Mouse (Mus musculus) erythroblast, adult 5-6 weeks (primary cell): Measurements from ENCODE around the gene Rbfox1. TPM values are rescaled to one million over a fixed set of nuclear protein-coding genes. Genes with fewer than 3 reads are reported as not detected.

Experiments
- ATAC-seq: replicated peaks from 2 replicates; pipeline ENCODE4 v1.8.0; 2016; ENCODE audit warnings: moderate number of reproducible peaks, mild to moderate bottlenecking, moderate TSS enrichment, inconsistent platforms; ENCODE audit not compliant: poor library complexity, low FRiP score, severe bottlenecking
- total RNA-seq, 2 experiments: library from RNA; stranded (forward) in 1 of 2; stranded (reverse) in 1 of 2; fragments of 150-400 nt in 1 of 2; fragments of 200-764, 138-1000 nt in 1 of 2; gene quantifications; 2 replicates each; pipeline versions ENCODE4 v1.2.3 to v1.2.4; 2015 to 2017; ENCODE audit warnings: low replicate concordance in 2 of 2

Rbfox1 gene
- total RNA-seq, 2 experiments from 2014 or later: not detected

DNA sequence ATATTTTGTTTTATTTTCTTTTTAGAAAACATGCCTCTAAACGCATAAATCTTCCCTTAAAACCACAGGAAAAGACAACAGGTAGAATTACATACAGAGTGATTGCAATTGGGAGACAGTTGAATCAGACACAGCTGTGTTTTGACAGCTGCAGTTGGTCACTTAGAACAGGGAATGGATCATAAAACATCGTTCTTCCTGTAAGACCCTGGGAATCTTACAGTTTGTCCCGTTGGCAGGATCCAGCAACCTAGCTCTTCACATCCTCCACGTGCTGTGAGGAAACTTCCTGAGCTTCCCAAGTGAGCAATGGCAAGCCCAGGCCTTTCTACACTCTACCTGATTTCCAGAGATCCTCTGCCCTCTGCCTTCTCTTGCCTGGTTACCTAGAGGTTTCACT is 959.5 kb downstream of the Rbfox1 start:
- no peak for ATAC-seq

- ATAC-seq: no peak
Measured at GRCm38 (mm10) chr16:6851393-6851792, 966.2 kb downstream of the Rbfox1 start.

DNA sequence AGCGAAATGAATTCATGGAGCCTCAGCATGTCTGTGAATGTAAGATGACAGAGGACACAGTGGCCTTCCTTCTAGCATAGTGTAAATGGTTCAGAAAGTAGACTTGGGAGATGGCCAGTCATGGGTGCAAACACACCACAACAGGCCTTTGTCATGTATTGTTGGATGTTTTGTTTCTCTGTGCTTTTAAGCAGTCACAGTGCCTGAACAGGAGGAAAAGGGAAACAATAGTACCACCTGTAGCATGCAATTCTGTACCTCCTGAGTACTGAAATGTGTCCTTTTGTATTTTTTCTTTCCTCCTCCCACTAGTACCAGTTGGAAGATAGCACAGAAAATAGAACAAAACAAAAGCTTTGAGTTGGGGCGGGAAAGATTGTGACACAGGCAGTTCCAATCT is 968.6 kb downstream of the Rbfox1 start:
- no peak for ATAC-seq

DNA sequence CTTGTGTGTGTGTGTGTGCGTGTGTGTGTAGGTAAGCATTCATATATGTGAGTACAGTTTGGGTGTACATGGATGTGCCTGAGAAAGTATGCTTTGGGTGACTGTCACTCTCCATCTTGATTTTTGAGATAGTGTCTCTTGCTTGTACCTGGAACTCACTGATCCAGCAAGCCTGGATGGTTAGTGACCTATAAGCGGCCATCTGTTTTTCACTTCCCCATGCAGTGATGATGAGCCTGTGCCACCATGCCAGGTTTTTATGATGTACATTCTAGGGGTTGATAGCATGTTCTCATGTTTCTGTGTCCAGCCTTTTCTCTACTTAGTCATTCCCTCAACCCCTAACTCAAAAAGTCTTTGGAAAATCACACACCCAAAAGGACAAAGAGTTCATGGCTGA is 976.5 kb downstream of the Rbfox1 start:
- no peak for ATAC-seq

DNA sequence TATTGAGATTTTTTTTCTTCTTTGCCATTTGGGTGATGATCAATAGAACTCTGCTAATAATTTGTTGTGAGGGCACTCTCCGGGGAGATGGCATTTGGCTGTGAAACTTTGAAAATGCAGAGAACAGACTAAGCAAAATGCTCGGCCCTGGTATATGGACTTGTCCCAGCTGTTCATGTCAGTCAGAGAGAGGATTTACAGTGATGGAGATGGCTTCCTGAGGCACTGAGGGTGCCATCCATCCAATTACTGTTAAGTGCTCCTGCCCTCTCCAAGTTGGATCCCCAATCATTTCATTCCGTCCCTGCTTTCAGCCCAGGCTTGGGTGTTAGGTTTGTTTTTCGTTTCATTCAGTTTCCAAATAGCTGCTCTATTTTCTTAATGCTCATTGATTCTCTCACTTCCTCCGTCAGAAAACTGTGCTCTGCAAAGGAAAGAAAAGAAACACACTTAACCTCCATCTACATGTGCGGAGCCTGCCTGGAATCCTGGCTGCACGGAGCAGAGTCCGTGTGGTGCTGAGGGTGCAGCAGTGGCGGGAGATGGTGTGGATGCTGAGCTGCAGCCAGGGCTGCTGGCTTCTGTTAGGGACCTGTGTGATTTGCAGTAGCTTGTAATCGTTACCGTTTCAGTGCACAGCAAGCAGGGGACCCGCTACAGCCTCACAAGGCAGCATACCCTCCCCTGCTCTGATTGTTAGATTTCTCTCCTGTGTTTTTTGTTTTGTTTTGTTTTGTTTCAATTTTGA is 997.7 kb downstream of the Rbfox1 start:
- ATAC-seq: no peak

DNA sequence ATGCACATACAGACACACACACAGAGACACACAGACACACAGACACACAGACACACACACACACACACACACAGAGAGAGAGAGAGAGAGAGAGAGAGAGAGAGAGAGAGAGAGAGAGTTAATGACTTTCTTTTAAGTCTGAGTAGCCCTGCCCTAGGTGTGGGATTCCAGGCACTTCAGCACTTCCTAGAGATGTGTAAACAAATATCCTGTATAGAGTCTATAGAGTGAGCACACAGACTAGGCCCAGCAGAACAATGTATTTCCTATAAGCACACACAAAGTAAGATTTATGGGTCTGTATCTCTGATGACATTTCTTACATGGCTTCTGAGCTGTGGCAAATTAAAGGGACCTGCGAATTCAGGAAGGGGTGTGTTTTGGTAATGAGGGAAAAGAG is 998.6 kb downstream of the Rbfox1 start:
- no peak for ATAC-seq

DNA sequence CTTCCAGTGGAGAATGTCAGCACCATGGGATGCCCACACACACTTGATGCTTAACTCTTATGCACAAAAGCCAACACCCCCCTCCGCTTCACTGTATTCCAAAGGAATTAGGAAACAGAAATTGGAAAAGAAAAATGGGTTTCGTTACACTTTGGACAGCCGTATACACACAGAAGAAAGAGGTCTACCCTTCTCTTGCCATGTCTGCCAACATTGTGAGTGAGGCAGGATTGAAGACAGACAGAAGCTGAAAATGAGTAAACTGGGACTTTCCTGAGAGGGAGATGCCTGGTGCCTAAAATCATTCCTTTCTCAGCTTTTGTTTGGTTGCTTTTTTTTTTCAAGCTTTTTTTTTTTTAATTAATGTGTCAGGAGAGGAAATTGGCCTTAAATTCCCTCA is 1000.5 kb downstream of the Rbfox1 start:
- no peak for ATAC-seq

DNA sequence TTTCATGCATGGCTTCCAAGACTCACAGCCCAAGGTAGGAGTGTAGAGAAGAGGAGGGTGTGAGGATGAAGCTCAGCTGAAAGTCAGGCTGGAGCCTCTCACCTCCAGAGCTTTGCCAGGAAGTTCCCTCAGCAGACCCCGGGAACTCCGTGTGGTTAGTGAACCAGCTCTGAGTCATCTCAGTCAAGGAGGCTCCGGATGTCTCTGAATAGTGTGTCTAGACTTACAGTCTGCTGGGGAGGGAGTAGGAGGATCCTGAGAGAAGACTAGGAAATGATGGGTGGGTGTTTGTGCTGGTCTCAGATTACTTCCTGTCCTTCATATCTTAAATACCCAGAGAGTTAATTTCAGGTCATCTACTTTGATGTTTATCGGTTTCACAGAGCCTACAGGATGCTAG is 1004.1 kb downstream of the Rbfox1 start:
- ATAC-seq: no peak

DNA sequence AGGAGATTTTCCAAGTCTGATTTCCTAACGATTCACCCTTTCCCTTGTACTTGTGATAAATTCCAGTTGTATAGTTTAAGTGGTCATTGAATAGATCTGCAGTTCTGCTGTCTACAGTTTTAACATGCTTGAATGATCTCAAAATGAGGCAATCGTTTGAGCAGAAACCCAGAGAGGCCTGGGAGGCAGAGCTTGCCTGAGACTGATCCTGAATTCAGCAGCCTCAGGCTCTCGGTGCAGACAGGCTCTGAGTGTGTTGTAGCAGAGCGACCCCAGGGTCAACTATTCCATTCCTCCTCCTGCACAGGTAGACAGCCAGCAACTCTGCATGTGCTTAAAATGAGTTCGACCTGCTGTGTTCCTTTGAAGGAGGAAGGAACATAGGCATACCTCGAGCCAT is 1012.6 kb downstream of the Rbfox1 start:
- no peak for ATAC-seq

GRCm38 (mm10) chr16:6900006-6900405 is 1014.9 kb downstream of the Rbfox1 start:
- no peak for ATAC-seq

DNA sequence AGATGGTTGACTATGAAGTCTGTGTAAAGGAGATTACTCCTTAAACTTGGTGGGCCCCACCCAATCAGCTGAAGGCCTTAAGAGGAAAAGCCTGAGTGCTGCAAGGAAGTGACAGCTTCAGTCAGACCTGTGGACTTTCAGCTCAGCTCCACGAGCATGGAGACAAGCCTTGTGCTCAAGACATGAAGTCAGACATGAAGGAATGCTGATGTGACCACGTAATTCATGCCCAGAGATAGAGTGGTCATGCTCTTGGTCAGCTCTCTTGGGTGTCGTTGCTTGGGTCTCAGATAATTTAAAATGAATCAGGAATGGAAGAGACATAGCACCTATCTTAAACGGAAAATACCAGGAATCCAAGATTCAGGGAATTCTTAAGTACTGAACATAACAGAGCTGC is 1019.8 kb downstream of the Rbfox1 start:
- no peak for ATAC-seq

- no peak for ATAC-seq
Measured at GRCm38 (mm10) chr16:6906001-6906400, 1020.8 kb downstream of the Rbfox1 start.

DNA sequence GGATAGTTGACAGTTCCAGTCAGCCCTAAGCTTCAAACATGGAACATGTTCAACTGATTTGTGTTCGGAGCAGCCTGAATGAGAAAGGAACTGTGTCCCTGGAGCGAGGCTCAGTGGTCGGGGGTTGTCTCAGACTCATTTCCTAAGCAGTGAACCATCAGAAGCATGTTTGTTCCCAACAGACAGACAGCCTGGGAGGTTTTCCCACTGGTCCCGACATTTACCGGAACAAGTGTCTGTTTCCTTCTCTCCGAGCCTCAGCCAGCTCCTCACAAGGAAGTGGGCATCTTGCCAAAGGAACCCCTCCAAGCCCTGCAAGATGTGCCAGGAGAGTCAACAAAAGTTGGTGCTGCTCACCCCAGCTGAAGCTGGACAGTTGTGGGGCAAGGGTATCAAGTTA is 1022.4 kb downstream of the Rbfox1 start:
- no peak for ATAC-seq

GRCm38 (mm10) chr16:6914531-6914930 is 1029.4 kb downstream of the Rbfox1 start:
- no peak for ATAC-seq

DNA sequence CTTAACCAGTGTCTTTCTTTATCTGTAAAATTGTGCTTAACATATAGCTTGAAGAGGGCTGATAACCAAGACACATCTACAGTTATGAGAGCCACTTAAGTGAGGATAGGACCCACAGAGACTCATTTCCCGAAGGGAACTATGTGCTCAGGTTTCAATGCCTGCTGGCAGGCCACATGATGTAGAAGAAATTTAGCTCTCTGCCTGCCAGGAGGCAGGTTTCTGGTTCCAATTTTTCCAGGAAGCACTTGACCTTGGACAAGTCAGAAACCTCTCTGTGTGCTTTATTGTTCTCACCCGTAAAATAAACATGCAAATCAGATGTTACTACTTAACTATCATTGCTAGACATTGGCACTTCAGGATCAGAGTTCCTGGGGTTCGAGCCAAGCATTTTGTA is 1033.5 kb downstream of the Rbfox1 start:
- ATAC-seq: no peak

DNA sequence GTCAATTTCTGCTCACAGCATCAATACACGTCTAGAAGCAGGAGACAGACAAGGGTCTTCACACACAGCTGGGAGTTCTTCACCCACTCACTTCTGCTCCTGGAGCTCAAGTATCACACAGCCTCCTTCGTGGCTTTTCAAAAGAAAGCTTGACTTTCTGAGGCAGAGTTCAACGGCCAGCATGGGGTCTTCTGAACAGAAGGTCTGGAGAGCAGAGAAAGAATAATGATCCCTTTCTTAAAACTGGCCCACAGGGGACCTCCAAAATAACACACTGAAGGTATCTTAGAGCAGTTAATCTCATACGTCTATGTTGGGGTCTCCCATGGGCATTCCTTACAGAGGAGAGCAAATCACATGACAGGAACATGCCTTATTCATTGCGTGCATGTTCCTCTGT is 1034.5 kb downstream of the Rbfox1 start:
- ATAC-seq: no peak

DNA sequence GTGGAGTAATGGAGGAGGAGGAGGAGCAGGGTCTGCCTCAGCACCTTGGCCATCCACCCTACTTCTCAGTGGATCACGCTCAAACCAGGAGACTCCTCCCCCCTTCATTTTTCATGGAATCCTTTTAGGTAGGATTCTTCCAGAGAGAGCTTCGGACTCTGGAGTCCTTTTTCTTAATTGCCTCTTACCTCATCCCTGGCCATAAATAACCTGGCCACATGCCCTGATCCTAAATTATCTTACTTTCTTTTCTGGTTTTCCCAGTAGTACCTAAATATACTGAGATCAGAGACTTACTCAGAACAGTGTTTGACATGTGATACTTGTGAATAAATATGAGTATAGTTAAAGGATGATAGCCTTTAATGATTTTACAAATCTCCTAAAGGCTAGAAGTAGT is 1042.5 kb downstream of the Rbfox1 start:
- ATAC-seq: no peak

- no peak for ATAC-seq
Measured at GRCm38 (mm10) chr16:6930795-6931194, 1045.6 kb downstream of the Rbfox1 start.

- no peak for ATAC-seq
Measured at GRCm38 (mm10) chr16:6946151-6946550, 1061.0 kb downstream of the Rbfox1 start.

- no peak for ATAC-seq
Measured at GRCm38 (mm10) chr16:6949666-6950065, 1064.5 kb downstream of the Rbfox1 start.

DNA sequence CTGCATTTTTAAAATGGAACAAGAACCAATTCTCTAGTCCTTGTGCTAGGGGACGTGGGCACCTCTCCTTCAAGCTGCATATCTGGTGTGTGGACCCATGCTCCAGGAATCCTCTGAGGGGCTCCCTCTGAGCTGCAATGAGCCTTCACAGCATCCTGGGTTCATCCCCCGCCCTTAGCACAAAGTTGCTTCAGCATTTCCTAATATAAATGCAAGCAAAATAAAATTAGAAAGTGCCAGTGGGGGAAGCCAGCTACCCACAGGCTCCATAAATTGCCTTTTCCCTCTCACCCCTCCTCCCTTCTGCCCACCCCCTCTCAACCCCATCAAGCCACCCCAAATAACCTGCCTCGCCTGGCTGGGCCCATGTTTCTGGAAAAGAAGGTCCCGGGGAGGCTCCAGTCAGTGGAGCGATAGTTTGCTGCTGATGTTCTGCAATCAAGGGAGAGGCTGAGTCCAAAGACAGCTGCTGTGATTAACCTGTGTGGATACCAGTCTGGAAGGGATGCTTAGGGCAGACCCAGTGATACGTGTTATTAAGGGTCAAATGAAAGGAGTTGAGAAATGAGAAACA is 1070.0 kb downstream of the Rbfox1 start:
- ATAC-seq: no peak

- no peak for ATAC-seq
Measured at GRCm38 (mm10) chr16:6961931-6962379, 1076.8 kb downstream of the Rbfox1 start.
